Mouse (Mus musculus) kidney, adult 2 months (tissue): ENCODE measurements around the gene Sh3rf1. TPM values are rescaled to one million over a fixed set of nuclear protein-coding genes. Genes with fewer than 3 reads are reported as not detected.

ENCODE experiments used
- DNase-seq: peaks from one replicate; pipeline ENCODE4 v3.0.0; 2021
- H3K27ac ChIP-seq: fragments of 200-500 bp; 2 replicates; pipeline ENCODE4 v1.5.1; 2012; ENCODE audit warnings: low read depth, low read length, control low read depth, inconsistent platforms; ENCODE audit not compliant: insufficient read depth
- H3K27me3 ChIP-seq: fragments of 200-500 bp; replicated peaks from 2 replicates; pipeline ENCODE4 v1.6.1; 2012; ENCODE audit warnings: mild to moderate bottlenecking, moderate library complexity, low read length, inconsistent platforms; ENCODE audit not compliant: control insufficient read depth, insufficient read depth
- H3K36me3 ChIP-seq: fragments of 200-500 bp; 2 replicates; pipeline ENCODE4 v1.6.1; 2012; ENCODE audit warnings: mild to moderate bottlenecking, moderate library complexity, low read length, inconsistent platforms; ENCODE audit not compliant: control insufficient read depth, insufficient read depth
- H3K4me1 ChIP-seq: fragments of 200-500 bp; 2 replicates; pipeline ENCODE4 v1.6.1; 2011; ENCODE audit warnings: low read length; ENCODE audit not compliant: control insufficient read depth, insufficient read depth
- H3K4me3 ChIP-seq: fragments of 200-500 bp; 2 replicates; pipeline ENCODE4 v1.5.1; 2011; ENCODE audit warnings: mild to moderate bottlenecking, low read depth, low read length, control low read depth; ENCODE audit not compliant: insufficient read depth
- CTCF ChIP-seq: fragments of 200-500 bp; conservative IDR thresholded peaks from 2 replicates; pipeline ENCODE4 v1.5.1; 2011; ENCODE audit warnings: low read depth, mild to moderate bottlenecking, control low read depth, low read length, moderate library complexity, mixed read lengths; ENCODE audit not compliant: insufficient read depth, insufficient read length
- POLR2A ChIP-seq: fragments of 200-500 bp; IDR thresholded peaks from one replicate; pipeline ENCODE4 v1.6.1; 2011; ENCODE audit warnings: low read depth, low read length, control low read depth
- WGBS: fragments of 180-500 bp; shearing (Covaris S2); methylation state at CpG from one replicate; pipeline ENCODE4 v1.1.7; 2018; 5-methylcytosine and 5-hydroxymethylcytosine counted together
- polyA plus RNA-seq: library from polyadenylated mRNA; depleted of rRNA; stranded (reverse); fragments of >200 nt; gene quantifications from 2 replicates; pipeline ENCODE4 v1.2.3, GENCODE M21; 2012

The Sh3rf1 gene
- polyA plus RNA-seq, 1 experiment, result 14.4 TPM

DNA sequence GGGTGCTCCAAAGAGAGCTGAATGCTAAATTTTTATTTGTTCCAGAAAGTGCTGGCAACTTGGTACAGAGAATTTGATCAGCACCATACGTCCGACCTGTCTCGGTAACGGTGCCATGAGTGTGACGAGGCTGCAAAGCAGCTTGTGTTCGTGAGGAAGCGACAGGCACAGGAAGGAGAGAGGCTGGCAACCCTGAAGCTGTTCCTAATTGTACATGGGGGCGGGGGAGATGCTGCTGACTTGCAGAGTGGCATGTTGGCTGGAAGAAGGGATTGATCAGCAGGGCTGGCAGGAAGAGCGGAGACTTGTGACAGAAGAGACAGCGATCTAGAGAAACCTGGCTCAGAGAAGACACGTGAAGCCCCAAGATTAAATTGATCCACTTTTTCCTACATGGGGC, 197.9 kb downstream of the Sh3rf1 start:
- Histone ChIP-seq H3K4me1 (no peaks in the 10 kb centered on the region), H3K36me3 (no peaks in the 10 kb centered on the region), H3K27me3 (no peaks in the 10 kb centered on the region), H3K4me3 (no peak overlapping the region), H3K27ac (no peak overlapping the region)
- TF ChIP-seq POLR2A, result no peak
- 90% methylated on average over 11 of the region's 11 CpGs for WGBS
- DNase-seq, result no peak

DNA sequence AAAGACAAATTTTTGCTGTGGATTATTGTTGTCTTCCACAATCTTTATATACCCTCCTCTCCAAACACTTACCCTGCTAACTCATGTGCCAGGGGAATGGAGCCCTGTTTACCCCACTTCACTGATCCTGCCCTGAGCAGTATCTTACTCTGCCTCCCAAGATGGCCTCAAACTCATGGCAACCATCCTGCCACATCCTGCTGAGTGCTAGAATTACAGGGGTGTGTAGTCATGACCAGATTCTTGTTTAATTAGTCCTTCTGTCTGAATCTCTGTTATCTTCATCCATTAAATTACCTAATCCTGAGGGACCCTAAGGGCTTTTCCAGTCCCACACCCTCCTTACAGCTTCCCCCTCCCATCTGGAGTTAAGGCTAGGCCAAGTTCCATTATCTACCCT, 201.5 kb downstream of the Sh3rf1 start:
- Histone ChIP-seq H3K4me3 (no peak overlapping the region), H3K27ac (no peak overlapping the region), H3K4me1 (no peaks in the 10 kb centered on the region), H3K27me3 (no peaks in the 10 kb centered on the region), H3K36me3 (no peaks in the 10 kb centered on the region)
- TF ChIP-seq CTCF (no peak), POLR2A (no peak)
- no peak for DNase-seq

DNA sequence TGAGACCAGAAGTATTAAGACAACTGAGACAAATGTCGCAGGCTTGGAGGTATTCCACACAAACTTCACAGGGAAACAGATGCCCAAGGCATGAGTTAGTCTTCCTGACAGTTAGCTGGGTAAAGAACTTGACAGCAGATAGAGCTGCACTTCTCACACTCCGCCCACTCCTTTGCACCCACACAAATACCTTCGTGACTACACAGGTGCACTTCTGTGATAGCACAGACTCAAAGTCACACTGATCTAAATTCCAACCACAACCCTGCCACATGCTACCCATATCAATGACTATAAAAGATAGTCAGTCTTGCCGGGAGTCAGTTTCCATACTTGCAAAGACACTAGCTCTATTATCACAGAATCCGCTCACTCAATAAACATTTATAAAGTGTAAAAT, 202.4 kb downstream of the Sh3rf1 start:
- no peak for TF ChIP-seq CTCF
- 93% methylated on average over 5 of the region's 5 CpGs for WGBS

DNA sequence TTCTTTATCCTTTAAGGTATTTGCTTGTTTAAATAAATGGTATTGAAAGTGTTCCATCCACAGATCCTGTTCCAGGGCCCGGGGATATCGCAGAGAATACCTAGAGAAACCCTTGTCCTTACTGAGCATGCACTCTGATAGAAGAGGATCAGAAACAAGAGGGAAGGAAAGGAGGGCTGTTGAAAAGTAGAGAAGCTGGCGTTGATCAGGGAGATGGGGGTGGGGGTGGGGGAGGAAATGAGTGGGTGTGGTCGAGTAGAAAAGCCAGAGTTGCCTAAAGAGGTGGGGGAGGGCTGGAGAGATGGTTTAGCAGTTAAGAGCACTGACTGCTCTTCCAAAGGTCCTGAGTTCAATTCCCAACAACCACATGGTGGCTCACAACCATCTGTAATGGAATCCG, 203.0 kb downstream of the Sh3rf1 start:
- no peak for DNase-seq
- Histone ChIP-seq H3K4me1 (no peaks in the 10 kb centered on the region), H3K36me3 (no peaks in the 10 kb centered on the region), H3K27ac (no peak overlapping the region), H3K27me3 (no peaks in the 10 kb centered on the region), H3K4me3 (no peak overlapping the region)
- 78% methylated on average over 5 of the region's 5 CpGs for WGBS
- no peak for TF ChIP-seq POLR2A
- TF ChIP-seq CTCF, result no peak

More for the DNA sequence above, 202.4 kb downstream of the Sh3rf1 start:
- no peaks in the 10 kb centered on the region for H3K36me3 ChIP-seq
- H3K4me3 ChIP-seq, result no peak overlapping the region
- DNase-seq, result no peak
- no peak overlapping the region for H3K27ac ChIP-seq
- no peaks in the 10 kb centered on the region for H3K27me3 ChIP-seq
- no peaks in the 10 kb centered on the region for H3K4me1 ChIP-seq

DNA sequence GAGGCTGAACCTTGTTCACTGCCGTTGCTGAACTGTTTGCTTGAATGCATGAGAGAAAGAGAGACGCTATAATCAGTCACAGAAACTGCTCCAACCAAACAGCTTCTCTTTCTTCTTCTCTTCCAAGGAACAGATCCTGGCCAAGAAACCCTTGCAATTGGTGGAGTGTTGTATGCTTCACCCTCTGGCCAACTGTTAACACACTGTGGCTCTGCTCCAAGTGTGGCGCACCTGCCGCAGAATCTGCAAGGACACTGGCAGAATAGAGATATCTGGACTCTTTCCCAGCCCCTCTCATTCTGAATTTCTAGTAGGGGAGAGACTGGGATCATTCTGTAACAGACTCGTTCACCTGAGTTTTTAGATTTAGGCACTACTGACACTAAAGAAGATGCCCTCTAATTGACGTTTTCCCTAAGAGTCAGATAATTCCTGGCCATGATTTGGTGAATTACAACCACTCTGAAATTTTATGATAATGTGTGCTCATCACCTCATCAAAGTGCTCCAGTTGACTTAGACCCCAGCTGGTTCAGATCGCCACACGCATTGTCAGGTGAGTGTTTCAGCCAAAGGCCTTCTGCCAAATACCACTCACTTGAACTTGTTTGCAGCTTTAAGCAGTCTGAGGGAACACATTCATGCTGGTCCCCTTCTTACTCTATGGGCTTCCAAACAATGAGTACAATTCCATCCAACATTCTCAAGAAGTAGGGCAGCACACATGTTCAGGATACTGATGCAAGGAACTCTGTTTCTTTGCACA, 204.4 kb downstream of the Sh3rf1 start:
- TF ChIP-seq POLR2A, result no peak
- H3K27me3 ChIP-seq, result no peaks in the 10 kb centered on the region
- H3K36me3 ChIP-seq, result no peaks in the 10 kb centered on the region
- 77% methylated on average over 8 of the region's 8 CpGs for WGBS
- H3K27ac ChIP-seq, result no peak overlapping the region
- H3K4me1 ChIP-seq, result no peaks in the 10 kb centered on the region
- H3K4me3 ChIP-seq, result no peak overlapping the region
- DNase-seq, result no peak

DNA sequence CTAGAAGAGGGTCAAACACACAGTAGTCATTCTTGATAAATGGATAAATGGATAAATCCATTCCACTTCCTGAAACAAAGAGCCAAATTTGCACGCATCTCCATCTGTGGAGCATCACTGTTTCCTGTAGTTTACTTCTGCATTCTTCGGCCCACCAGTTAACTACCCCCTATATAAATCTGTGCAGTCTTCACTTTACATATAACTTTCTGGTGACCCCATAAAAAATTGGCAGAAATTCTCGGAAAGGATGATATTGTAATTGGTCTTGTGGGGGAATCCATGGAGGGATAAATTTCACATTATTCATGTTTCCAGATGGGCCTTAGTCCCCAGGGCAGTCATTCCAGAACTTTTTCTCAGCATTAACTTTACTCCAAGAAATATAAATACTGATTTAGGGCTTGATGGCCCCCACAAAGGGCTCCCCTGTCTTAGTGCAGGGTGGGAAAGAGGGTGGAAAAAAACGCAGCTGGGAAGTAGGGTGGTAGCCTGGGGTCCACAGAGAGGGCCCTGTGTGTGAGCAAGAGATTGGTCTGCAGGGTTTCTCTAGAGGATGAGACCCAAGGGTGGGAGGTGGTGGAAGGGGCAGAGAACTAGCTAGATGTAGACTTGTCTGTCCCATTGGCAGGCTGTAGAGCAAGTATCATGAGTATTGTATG, 205.3 kb downstream of the Sh3rf1 start:
- TF ChIP-seq POLR2A (no peak), CTCF (no peak)
- H3K27me3 ChIP-seq, result no peaks in the 10 kb centered on the region
- WGBS, result 80% methylated on average over 4 of the region's 4 CpGs
- DNase-seq, result no peak
- no peak overlapping the region for H3K27ac ChIP-seq
- no peaks in the 10 kb centered on the region for H3K36me3 ChIP-seq
- H3K4me1 ChIP-seq, result no peaks in the 10 kb centered on the region
- no peak overlapping the region for H3K4me3 ChIP-seq

DNA sequence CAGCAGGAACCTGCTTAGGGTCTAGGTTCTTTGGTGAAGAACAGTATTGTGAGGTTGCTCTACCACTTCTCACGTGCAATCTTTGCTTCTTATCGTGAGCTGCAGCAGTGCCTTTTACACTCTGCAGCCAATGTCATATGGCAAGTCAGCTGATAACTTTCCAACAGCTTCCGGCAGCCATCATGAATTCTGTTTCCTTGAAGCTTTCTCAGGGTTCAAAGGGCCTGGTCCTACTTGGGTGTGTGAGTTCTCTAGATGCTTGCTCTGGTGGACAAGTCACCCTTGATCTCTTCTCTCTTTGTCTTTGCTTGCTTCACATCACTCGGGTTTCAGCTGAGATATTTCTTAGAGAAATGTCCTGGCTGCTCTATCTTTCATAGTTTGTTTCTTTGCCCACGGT, 211.8 kb downstream of the Sh3rf1 start:
- whole genome bisulfite sequencing, result 92% methylated on average over 5 of the region's 5 CpGs
- Histone ChIP-seq H3K4me1 (peaks cover 9% of the 10 kb centered on the region), H3K4me3 (no peak overlapping the region), H3K27me3 (no peaks in the 10 kb centered on the region), H3K27ac (no peak overlapping the region), H3K36me3 (no peaks in the 10 kb centered on the region)
- DNase-seq, result no peak
- TF ChIP-seq POLR2A (no peak), CTCF (no peak)
